Mouse (Mus musculus) olfactory bulb, adult 2 months (tissue): Measurements from ENCODE around the gene Kcnt2.

Experiments used
- CTCF ChIP-seq: fragments of 200-500 bp; IDR thresholded peaks from 2 replicates; pipeline ENCODE4 v1.5.1; 2012; ENCODE audit warnings: low read depth, mild to moderate bottlenecking, low read length, moderate library complexity; ENCODE audit not compliant: insufficient read depth
- POLR2A ChIP-seq: fragments of 200-500 bp; IDR thresholded peaks from 2 replicates; pipeline ENCODE4 v1.6.1; 2012; ENCODE audit warnings: mild to moderate bottlenecking, low read depth, low read length, moderate library complexity; ENCODE audit not compliant: insufficient read depth

DNA sequence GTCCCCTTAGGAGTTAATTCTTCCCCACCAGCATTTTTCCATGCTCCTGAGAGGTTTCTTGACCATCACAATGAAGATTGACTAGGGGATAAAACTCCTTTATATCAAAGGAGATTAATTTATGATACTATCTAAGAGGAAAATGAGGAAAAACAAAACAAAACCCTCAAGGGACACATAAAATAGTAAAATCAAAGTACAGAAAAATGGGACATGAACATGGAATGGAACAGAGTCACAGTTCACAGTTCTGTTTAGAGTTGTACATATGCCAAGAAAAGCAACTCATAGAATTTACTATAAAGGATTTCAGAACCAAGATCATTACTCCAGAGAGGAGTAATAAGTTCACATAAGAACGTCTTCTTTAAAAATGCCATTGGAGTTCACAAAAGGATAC is 367.1 kb downstream of the Kcnt2 start:
- TF ChIP-seq CTCF = no peak
- TF ChIP-seq POLR2A = no peak
